Comparison of ENCODE assay signal across 9 mouse cellular contexts in the genomic region with DNA sequence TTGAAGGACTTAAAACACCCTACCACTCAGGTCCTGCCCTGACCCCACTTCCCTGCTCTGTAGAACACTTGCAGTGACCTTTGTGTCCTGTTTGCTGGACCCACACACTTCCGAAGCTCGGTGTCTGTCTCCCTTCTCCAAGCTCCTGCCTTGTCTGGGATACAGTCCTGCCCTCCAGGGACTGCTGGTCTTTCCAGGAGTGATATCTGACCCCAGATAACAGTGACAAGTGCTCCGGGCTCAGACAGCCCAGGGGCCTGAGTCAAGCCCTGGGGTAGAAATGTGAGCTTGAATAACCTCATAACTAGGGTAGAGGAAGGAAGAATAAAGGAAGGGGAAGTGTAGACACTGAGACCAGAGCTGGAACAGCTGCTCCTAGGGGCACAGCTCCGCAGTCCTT. TPM values are rescaled to one million over a fixed set of nuclear protein-coding genes. Genes with fewer than 3 reads are reported as not detected.
DNase-seq lines count a peak whose midpoint lies in the region; ATAC-seq and TF ChIP-seq lines count a peak whose summit lies in the region.
"Had no signal": no experiment of that assay in that cellular context is flagged by ENCODE, and none has a peak within 500 bp of the region (broad histone marks: within the 10 kb centered on the region; RNA-seq: fewer than 3 reads in every experiment).

No protein-coding gene starts in this region.

- peak overlapping the region; percentile 17; the same call in 1 of the 2 replicates for H3K9ac ChIP-seq in liver, embryonic 16.5 days (ENCODE audit: low read depth, low read length)

- peak; percentile 17 for DNase-seq in cerebellum, adult 8-10 months
- DNase-seq in cerebellum, postnatal 10 days = no peak
- no peak for DNase-seq in layer of hippocampus, adult 2 months (ENCODE audit: low spot score in 2 of 2)
- no peak for DNase-seq in layer of hippocampus, adult 8-10 months (ENCODE audit: low spot score in 2 of 2)
- no peak for DNase-seq in frontal cortex, postnatal 36 days (ENCODE audit: low spot score in 2 of 2)
- DNase-seq in right cerebral cortex, postnatal 14 days = no peak

- 42% methylated on average over 4 of the region's 4 CpGs for WGBS in liver, embryonic 16.5 days (ENCODE audit: insufficient replicate concordance)

- peak overlapping the region; percentile 62 for H3K27ac ChIP-seq in layer of hippocampus, adult 2 months
- peak overlapping the region; percentile 45; the same call in 1 of the 2 replicates for H3K27ac ChIP-seq in liver, embryonic 16.5 days (ENCODE audit: low read length)

- no peaks in the 10 kb centered on the region for H3K27me3 ChIP-seq in liver, embryonic 16.5 days (ENCODE audit: control insufficient read depth, insufficient read depth, low read depth, low read length)
- H3K27me3 ChIP-seq: Patski had no signal

- no peak for TF ChIP-seq CTCF in layer of hippocampus, adult 2 months (conservative IDR thresholded peaks at IDR 0.05)

- peaks cover 17% of the 10 kb centered on the region for H3K36me3 ChIP-seq in liver, embryonic 16.5 days (ENCODE audit: control insufficient read depth, insufficient read depth)

- no peaks in the 10 kb centered on the region for H3K9me3 ChIP-seq in liver, embryonic 16.5 days (replicated peaks; ENCODE audit: control insufficient read depth, low read length)

- peaks cover 49% of the 10 kb centered on the region for H3K4me1 ChIP-seq in liver, embryonic 16.5 days (ENCODE audit: control insufficient read depth, low read depth, low read length)

- peak; percentile 28 for ATAC-seq in granulocyte monocyte progenitor cell, adult 5-6 weeks (replicated peaks; ENCODE audit: poor library complexity, severe bottlenecking)
- ATAC-seq in liver, embryonic 16.5 days (ENCODE audit: low read depth) = no peak
- ATAC-seq: Patski had no signal

- H3K4me3 ChIP-seq in layer of hippocampus, adult 2 months = no peak overlapping the region
- H3K4me3 ChIP-seq in liver, embryonic 16.5 days (ENCODE audit: low read depth, low read length) = no peak overlapping the region

- peak overlapping the region; percentile 28 for H3K4me2 ChIP-seq in liver, embryonic 16.5 days (ENCODE audit: low read depth, low read length)

RNA-seq across cellular contexts. Expression of gene Ppp5c, which starts 4.0 kb away (rescaled TPM):
- 100 to 1,000 TPM; 148 to 155 TPM for total RNA-seq in layer of hippocampus, adult 2 months (2021)
- total RNA-seq in layer of hippocampus, adult 8-10 months (2022) = 100 to 1,000 TPM; 147 to 166 (median 151) TPM
- total RNA-seq in granulocyte monocyte progenitor cell, adult 5-6 weeks (2014; fragmentation: Nextera tagmentation) = 96.2 and 123 TPM in 2 replicates
- total RNA-seq in granulocyte monocyte progenitor cell, adult 5-6 weeks (2017) = 81.0 and 89.8 TPM in 2 replicates
- 38.0 and 38.6 TPM in 2 replicates for polyA plus RNA-seq in liver, embryonic 16.5 days (2015; fragmentation: Nextera tagmentation; extraction: Ambion mirVana)

RNA-seq across cellular contexts. Expression of gene Ccdc8, which starts 31.2 kb away (rescaled TPM):
- total RNA-seq in layer of hippocampus, adult 2 months (2021) = 1 to 10 TPM; 1.8 to 2.2 TPM
- total RNA-seq in layer of hippocampus, adult 8-10 months (2022) = 1 to 10 TPM; 2.0 to 2.6 (median 2.3) TPM
- 4.6 and 4.9 TPM in 2 replicates for total RNA-seq in granulocyte monocyte progenitor cell, adult 5-6 weeks (2014; fragmentation: Nextera tagmentation)
- 4.8 and 6.5 TPM in 2 replicates for total RNA-seq in granulocyte monocyte progenitor cell, adult 5-6 weeks (2017)
- 5.3 and 5.9 TPM in 2 replicates for polyA plus RNA-seq in liver, embryonic 16.5 days (2015; fragmentation: Nextera tagmentation; extraction: Ambion mirVana)

RNA-seq across cellular contexts. Expression of gene Hif3a, which starts 38.5 kb away (rescaled TPM):
- 10 to 100 TPM; 16.0 to 16.6 TPM for total RNA-seq in layer of hippocampus, adult 2 months (2021)
- total RNA-seq in layer of hippocampus, adult 8-10 months (2022) = 10 to 100 TPM in 2 of 4 experiments, 1 to 10 TPM in 2; 8.3 to 14.6 (median 11.2) TPM
- 0.04 and 1.1 TPM in 2 replicates for total RNA-seq in granulocyte monocyte progenitor cell, adult 5-6 weeks (2014; fragmentation: Nextera tagmentation)
- total RNA-seq in granulocyte monocyte progenitor cell, adult 5-6 weeks (2017) = 0.05 and 0.47 TPM in 2 replicates
- polyA plus RNA-seq in liver, embryonic 16.5 days (2015; fragmentation: Nextera tagmentation; extraction: Ambion mirVana) = 36.0 and 43.3 TPM in 2 replicates

RNA-seq across cellular contexts. Expression of gene Gm42372, which starts 40.8 kb away (rescaled TPM):
- 10 to 100 TPM; 52.3 to 55.5 TPM for total RNA-seq in layer of hippocampus, adult 2 months (2021)
- total RNA-seq in layer of hippocampus, adult 8-10 months (2022) = 10 to 100 TPM; 47.3 to 63.6 (median 51.9) TPM
- 0.09 TPM in 1 of 2 replicates, not detected in the other for total RNA-seq in granulocyte monocyte progenitor cell, adult 5-6 weeks (2014; fragmentation: Nextera tagmentation)
- total RNA-seq in granulocyte monocyte progenitor cell, adult 5-6 weeks (2017) = 0.04 TPM in 1 of 2 replicates, not detected in the other
- polyA plus RNA-seq in liver, embryonic 16.5 days (2015; fragmentation: Nextera tagmentation; extraction: Ambion mirVana) = 0.04 TPM in 2 replicates

RNA-seq across cellular contexts. Expression of gene Psg16, which starts 50.1 kb away (rescaled TPM):
- 1 to 10 TPM; 3.5 to 4.1 TPM for total RNA-seq in layer of hippocampus, adult 2 months (2021)
- total RNA-seq in layer of hippocampus, adult 8-10 months (2022) = 1 to 10 TPM; 3.2 to 4.9 (median 3.8) TPM
- 0.15 and 0.49 TPM in 2 replicates for total RNA-seq in granulocyte monocyte progenitor cell, adult 5-6 weeks (2014; fragmentation: Nextera tagmentation)
- total RNA-seq in granulocyte monocyte progenitor cell, adult 5-6 weeks (2017) = 0.22 and 0.41 TPM in 2 replicates
- 0.20 and 0.25 TPM in 2 replicates for polyA plus RNA-seq in liver, embryonic 16.5 days (2015; fragmentation: Nextera tagmentation; extraction: Ambion mirVana)

Comparison
In these comparisons a context has a peak if more than half of its experiments do, and no peak if none do; other contexts are left out.
1. RNA of gene Hif3a, which starts 38.5 kb away (total RNA-seq): 16.0 to 16.6 TPM in layer of hippocampus, adult 2 months and 8.3 to 14.6 TPM in layer of hippocampus, adult 8-10 months; 0.04 to 1.1 TPM in granulocyte monocyte progenitor cell, adult 5-6 weeks; every median in the first group is over 4 times any median in the second.